Mouse (Mus musculus) T-helper 1 cell (primary cell): ENCODE results near the gene Egfl7.

Experiments used
- in situ Hi-C: fragments of 300-600 bp; cut with MboI, MseI; formaldehyde crosslinking; loops from one replicate; pipeline ENCODE4 v1.15.1; 2025; ENCODE audit warnings: high pct_unique_total_duplicates

The Egfl7 gene

DNA sequence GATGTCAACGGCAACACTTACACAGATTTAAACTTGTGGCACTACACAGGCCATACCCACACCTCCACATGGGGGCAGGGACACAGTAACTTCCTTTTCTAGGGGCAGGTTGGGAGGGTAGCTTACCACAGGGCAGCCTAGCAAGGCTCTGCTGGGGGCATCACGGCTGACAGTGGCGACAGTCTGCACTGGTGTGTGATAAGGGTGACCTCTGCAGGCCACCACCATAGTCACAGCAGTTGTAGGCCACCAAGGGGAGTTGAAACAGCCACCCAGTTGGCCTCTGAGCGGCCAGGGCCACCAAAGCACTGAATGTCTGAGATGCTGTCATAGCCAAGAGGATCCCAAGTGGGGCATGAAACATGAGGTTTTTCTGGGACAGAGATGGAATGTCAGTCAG is 13.6 kb upstream of the Egfl7 start:
- in situ Hi-C loops = no loop called here

DNA sequence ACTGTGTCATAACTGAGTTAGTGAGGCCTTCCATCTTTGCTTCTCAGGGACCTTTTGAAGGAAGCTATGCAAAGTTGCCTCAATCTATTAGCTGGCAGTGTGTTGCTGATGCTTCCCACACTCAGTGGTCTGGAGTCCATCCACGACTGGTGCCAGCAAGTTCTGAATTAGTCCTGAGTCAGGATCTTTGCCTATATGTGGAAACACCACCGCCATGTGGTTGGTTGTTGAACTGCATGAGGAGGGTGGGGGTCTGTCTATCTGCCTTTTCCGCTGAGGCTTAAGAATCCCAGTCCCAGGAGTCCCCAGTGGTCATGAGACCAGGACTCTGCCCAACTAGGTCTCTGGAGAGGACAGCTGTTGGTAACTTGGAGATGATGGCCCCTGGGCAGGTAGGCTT is 9.8 kb upstream of the Egfl7 start:
- in situ Hi-C loops = no loop called here

DNA sequence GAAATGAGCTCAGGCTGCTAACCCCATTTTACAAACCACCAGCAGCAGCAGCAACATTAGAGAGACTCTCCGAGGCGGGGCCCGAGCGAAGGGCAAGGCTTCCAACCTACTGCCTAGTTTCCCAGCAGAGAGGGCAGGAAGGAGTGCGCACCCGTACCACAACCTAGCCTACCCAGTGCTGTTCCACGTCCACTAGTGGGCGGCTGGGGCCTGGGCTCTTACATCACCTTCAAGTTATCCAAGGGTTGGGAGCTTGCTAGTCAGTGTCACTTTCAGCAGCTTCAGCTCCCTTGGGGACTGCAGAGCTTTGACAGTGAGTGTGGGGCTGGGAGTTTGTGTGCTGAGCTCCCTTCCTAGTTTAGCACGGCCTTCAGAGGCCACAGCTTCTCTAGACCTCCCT is 8.4 kb upstream of the Egfl7 start:
- in situ Hi-C loops = no loop called here

DNA sequence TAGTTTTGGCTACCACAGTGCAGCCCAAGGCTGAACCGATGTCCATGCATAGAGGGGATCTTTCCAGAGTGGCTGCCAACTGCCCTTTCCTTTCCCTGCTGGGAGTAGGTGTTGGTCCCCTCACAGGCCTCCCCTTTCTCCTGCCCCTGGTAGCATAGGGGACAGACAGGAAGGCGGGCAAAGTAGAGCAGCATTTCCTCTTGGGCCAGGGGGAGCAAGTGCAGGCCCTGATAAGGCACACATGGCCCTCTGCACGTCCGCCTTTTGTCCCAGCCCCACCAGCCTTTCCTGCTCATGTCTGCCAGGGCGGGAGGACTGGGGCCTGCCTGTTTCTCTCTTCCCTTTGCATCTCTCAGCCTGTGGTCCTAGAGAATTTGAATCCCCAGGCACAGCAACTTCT is 8.0 kb upstream of the Egfl7 start:
- in situ Hi-C loops = no loop called here

DNA sequence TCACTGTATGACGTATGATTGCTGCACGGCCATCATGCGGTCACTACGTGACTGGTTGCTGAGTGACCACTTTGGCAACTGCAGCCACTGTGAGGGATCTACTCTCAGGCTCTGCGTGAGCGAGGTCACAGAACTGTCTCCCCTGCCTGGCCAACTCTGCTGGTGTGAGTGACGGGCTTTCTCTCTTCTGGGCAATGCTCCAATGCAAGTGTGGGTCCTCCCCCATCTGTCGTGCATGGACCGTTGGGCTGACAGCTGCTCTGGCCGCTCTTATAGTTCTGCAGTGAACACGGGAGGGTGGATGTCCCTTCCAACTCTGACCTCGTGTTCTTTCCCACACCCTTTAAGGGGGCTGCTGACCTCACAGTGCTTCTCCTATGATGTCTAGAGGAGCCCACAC is 6.4 kb upstream of the Egfl7 start:
- in situ Hi-C loops = no loop called here

DNA sequence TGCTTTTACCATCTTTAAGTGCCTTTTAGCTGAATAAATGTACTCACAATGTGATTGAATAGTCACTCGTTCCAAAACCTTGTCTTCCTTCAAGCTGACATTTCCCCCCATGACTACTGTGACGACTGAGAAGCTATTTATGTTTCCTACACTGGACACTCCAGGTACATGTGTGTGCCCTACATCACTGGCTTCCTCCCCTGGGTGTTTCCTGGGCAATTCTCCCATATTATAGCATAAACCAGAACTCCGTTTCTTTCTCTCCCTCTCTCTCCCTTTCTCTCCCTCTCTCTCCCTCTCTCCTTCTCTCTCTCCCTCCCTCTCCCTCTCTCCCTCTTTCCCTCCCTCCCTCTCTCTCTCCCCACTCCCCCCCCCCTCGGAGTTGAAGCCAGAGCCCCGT is 6.0 kb upstream of the Egfl7 start:
- in situ Hi-C loops = no loop called here

DNA sequence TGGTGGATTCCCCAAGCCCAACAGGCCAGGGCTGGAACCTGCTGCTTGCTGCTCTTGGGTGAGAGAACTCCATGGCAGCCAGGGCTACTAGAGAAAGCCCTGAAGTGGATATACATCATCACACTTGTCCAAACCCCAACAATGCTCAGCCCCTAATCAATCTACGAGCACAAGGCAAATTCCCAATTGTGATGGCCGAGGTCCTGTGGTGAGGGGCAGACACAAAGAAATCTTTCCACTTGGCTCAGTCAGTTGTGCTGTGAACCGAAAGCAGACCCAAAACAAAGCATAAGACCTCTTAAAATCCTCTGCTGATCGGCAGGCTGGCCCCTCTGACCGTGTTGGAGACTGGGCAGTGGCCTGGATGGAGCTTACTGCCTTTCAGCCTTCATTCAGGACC is 5.0 kb upstream of the Egfl7 start:
- in situ Hi-C loops = no loop called here

DNA sequence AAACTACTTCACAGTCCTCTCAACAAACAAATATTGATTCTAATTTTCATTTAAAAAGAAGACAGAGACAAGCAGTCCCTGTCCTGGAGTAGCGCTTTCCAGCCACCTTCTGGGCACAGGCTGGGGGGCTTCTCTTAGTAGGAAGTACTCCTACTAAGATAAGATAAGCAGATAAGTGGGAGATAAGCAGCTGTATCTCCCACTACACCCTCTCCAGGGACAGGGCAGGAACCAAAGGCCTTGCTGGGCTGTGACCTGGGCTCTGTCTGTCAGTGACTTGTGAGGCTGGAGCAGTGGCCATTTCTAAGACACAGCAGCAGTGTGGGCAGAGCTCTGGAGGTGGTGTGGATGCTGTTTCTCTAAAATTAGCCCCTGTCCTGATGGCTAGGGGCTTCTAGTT is 4.4 kb upstream of the Egfl7 start:
- in situ Hi-C loops = no loop called here

DNA sequence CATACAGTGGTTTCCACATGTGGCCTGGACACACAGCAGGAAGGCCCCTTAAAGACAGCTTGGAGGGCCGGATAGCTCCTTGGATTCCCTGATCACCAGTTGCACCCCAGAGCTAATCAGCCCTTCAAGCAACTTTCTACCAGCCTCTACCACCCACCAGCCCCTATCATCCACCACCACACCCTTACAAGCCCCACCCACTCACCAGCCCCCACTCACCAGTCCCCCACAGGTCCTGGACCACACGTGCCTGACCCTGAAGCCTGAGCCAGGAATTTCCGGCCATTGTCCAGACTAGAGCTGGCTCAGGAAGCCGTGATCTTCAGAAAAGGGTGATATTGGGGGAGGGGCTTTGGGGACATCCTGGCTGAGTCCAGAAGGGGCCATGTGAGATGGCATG is 3.9 kb upstream of the Egfl7 start:
- in situ Hi-C loops = no loop called here

DNA sequence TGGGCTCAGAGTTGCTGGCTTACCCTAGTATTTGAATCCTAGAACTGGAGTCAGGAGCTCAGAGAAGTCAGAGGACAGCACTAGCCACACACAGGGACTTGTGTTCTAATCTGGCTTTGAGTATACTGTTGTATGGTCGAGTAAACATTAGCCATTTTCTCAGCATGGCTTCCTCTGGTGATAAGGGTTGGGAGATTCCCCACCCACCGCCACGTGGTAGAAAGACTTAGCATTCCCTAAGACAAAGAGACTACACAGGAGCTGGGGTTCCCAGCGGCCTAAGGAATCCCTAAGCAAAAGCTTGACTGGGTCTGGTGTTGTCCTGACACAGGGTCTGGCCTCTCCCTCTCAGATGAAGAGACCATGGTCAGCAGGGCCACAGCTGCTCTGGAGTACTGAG is 3.4 kb upstream of the Egfl7 start:
- in situ Hi-C loops = no loop called here

DNA sequence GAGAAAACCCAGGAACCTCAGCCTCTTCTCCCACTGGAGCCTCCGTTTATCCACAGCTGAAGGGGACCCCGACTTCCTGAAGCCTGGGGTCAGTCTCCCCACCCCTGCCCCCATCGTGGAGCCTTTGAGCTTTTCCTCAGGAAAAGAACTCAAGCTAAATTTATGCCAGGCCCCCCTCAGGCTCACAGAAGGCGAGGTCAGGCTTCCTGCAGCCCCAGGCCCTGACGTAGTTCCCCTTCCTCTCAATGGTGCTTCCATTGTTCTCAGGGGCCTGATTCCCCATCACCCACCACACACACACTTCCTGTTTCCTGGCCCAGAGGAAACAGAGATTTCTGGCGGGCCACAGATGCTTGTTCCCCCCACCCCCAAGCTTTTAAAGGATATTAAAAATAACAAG is 1.4 kb upstream of the Egfl7 start:
- in situ Hi-C loops = no loop called here

DNA sequence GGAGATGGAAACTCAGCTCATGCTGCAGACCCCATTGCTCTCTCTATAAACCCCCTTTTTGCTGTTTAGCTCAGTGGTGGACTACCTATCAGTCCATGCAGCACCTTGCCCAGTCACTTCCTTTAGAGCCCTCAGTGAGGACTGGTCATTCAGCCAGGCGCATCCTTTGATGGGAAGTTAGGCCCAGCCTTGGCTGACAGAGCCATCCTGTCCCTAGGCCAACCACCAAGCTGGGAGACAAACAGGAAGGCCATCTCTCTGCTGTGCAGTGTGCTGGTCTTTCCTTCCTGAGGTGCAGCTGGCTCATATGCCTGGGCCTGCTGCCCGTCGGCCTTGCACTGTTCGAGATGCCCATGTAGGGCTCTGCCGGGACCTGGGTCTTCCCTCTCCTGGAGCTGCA is 937 bp downstream of the Egfl7 start:
- in situ Hi-C loops = no loop called here

DNA sequence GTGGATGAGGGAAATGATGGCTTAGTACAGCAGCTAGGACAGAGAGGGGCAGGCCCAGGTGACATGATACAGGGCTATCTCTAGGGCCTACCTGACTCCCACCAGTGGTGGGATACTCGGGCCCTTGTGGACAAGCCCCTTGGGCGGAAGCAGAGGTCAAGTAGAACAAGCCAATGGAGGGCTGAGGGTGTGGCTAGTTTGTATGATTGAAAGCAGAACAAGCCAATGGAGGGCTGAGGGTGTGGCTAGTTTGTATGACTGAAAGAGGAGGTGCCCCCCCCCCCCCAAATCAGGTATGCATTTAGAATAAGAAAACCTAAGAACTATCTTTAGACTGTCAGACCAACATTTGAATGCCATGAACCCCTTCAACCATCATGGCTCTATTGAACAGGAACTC is 2.4 kb downstream of the Egfl7 start:
- in situ Hi-C loops = no loop called here

DNA sequence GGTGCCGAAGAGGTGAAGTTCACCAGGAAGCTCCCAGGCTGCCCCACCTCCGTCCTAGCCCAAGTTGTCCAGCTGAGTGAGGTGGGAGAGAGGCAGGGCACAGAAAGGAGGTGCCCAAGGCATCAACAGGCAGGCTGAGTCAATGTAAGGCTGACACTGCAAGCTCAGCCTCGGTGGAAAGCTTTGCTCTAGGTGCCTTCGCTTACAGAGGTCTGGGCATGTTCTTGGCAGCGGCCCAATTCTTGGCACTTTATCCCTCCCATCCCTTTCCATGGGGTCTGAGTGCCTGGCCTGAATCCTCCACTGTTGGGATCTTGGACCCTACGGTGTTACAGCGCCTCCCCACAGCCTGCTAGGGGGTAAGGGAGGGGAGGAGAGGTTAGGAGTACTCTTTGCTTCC is 2.9 kb downstream of the Egfl7 start:
- in situ Hi-C loops = no loop called here

DNA sequence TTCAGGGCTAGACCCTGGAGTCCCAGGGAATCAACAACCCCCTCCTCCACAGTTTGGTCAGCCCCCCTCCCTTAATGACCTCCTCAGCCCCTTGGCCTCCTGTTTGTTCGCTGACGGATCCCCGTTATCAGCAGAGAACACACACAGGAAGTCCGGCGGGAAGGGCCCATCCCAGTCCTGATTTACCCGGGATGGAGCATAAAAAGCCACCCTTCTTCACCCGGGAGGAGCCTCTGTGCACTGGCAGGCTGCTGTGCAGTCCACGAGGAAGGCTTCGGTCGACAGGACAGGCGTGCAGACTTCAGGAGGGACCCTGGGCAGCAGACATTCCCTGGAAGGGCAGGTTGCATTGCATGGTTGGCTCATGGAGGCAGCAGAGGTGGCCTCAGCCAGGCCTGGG is 3.8 kb downstream of the Egfl7 start:
- in situ Hi-C loops = no loop called here

DNA sequence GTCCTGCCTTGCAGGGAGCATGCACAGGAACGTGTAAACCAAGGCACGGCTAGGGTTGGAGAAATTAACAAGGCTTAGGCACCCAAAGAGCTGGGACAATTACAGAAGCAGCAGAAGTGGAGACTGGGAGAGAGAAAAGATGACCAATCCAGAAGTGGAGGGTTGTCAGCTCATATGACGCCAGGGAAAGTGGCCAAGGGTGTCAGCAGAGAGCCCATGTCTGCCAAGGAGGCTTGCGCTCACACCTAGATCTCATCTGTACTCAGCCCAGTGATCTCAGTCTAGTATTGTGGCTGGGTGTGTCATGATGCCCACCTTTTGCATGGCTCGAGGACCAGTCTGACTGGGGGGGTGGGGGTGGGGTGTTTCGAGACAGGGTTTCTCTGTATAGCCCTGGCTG is 5.9 kb downstream of the Egfl7 start:
- in situ Hi-C loops = no loop called here

DNA sequence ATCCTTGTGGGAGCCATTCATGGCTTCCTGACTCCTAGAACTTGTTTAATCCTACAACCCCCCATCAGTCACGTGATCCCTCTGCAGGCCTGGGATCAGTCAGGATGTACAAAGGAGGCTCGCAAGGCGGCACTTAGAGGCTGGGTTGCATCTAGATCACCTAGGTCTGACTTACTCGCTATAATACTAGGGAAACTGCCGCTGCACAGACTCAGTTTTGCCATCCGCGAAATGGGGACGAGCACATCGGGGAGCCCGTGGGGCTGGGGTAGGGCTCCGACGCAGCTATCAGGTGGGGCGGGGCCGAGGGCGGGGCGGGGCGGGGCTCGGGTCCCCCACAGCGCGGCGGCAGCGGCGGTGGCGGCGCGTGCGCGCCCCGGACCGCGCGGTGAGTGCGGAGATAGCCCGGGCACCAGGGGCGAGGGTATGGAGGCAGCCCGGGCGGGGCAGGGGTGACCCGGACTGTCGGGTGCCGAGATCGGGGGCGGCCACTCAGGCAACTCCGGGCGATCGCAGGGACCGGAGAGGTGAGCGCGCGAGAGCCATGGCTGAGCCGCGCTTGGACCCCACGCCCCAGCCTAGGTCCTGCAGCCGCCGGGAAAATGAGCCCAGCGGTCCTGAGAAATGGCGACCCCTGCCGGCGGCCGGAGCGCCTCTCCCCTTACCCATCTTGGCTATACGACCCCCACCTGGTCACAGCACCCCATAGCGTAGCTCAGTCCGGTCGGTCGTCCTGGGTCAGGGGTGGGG is 6.7 kb downstream of the Egfl7 start, which contains the start of gene Gm20532:
Gene Gm20532, plus strand, starts transcription at position 346 of the 750 bp plus-strand sequence.
- in situ Hi-C loops = no loop called here

DNA sequence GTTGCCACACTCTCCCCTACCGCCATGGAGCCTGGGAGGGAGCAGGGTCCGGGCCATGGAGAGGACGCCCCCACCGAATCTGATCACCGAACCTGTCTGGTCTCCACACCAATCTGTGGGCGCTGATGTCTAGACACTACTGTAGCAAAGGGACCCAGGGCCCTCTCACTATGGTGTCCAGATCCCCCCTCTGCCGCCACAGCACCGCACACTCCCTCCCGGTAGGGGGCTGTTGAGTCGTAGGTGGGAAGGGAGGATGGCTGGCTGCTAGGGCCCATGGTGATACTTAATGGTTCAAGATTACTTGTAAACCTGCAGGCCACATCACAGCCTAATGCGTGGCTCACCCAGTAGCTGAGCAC is 7.2 kb downstream of the Egfl7 start:
- in situ Hi-C loops = no loop called here

DNA sequence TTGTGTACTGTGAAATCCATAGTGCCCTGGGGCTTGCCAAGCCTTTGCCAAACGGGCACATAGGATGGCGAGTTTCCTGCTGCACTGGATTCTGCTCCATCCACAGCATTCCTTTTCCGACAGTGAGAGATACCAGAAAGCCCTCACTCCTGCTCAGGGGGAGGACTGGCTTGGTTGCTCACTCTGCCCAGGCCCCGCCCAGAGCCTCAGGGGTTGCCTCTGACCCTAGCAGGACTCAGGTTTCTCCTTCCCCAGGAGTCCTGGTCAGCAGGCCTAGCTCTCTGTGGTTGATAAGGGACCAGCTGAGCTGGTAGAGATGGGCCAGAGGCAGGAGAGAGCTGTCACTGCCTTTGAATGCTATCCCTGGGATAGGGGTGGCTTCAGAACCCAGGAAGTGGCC is 8.8 kb downstream of the Egfl7 start:
- in situ Hi-C loops = no loop called here

DNA sequence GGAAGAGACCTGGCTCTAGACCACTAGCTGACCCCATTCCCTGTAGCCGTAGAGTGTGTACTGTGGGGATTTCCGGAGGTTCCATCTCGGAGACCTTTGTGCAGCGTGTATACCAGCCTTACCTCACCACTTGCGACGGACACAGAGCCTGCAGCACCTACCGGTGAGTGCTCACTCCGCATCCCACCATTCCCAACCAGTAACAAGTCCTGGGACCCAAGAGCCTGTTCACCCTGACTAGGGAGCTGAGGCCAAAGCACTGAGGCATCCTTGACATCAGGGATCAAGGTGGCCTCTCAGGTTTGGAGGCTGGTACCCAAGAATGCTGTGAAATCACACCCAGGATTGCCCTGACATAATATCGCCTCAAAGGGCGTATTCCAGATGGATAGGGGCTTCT is 9.5 kb downstream of the Egfl7 start:
- in situ Hi-C loops = no loop called here

DNA sequence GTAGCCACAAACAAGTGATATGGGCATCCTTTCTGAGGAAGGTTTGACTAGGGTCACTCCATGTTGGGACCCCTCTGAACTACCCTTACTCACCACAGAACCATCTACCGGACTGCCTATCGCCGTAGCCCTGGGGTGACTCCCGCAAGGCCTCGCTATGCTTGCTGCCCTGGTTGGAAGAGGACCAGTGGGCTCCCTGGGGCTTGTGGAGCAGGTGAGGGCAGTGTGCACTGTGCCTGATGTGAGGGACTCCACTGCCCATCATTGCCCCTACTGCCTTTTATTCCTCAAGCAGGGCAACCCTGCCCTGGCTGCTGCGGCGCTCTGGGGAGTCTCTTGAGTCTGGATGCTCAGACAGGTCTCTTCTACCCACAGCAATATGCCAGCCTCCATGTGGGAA is 10.5 kb downstream of the Egfl7 start:
- in situ Hi-C loops = no loop called here

DNA sequence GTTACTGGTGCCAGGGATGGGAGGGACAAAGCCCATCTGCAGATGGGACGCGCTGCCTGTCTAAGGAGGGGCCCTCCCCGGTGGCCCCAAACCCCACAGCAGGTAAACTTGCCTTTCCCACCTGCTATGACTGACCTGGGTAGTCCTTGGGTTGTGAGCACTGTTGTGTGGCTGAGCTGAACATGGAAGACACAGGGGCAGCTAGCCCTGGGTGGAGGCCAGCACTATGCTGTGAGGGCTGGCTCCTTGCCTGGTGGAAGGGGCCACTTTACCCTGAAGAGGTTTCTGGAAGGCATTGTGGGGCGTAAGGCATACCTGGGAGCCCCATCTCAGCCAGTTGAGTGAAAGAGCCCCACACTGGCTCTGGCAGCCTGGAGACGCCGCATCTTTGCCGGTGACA is 11.1 kb downstream of the Egfl7 start:
- in situ Hi-C loops = no loop called here

DNA sequence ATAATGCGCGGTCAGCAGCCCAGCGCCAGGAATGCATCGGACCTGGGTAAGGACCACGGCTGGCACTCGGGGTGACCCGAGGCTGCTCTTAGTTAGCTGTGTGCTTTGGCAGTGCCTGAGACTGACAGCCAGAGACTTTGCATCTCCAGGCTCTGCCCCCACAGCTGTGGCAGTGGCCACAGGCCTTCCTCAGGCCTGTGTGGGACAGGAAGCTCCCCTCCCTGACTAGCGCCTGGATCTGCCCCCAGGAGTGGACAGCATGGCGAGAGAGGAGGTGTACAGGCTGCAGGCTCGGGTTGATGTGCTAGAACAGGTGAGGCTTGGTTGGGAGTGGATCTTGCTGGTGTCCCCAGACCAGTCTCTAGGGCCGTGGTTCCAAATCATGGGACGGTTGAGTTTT is 11.6 kb downstream of the Egfl7 start:
- in situ Hi-C loops = no loop called here
